Mouse (Mus musculus) liver, postnatal 0 days (tissue): ENCODE data around the gene Sqstm1. TPM values are rescaled to one million over a fixed set of nuclear protein-coding genes. Genes with fewer than 3 reads are reported as not detected.

Source experiments
- ATAC-seq: fragments of 200-750 bp; cut with Nextera tagmentation; 2 replicates; pipeline ENCODE4 v1.8.0; 2017; ENCODE audit warnings: mild to moderate bottlenecking, moderate library complexity
- DNase-seq: peaks from one replicate; pipeline ENCODE4 v3.0.0-alpha.2; 2016
- H3K27ac ChIP-seq: fragments of 300-500 bp; sonication (generic); 2 replicates; pipeline ENCODE4 v1.5.1; 2014; ENCODE audit warnings: antibody characterized with exemption, moderate library complexity, mild to moderate bottlenecking, low read depth
- H3K27me3 ChIP-seq: fragments of 300-500 bp; sonication (generic); 2 replicates; pipeline ENCODE4 v1.6.1; 2014; ENCODE audit warnings: low read length, control low read depth, mixed read lengths; ENCODE audit not compliant: insufficient read depth
- H3K36me3 ChIP-seq: fragments of 300-500 bp; sonication (generic); replicated peaks from 2 replicates; pipeline ENCODE4 v1.6.1; 2014; ENCODE audit warnings: mild to moderate bottlenecking, control low read depth, low read length, moderate library complexity, mixed read lengths; ENCODE audit not compliant: insufficient read depth
- H3K4me1 ChIP-seq: fragments of 300-500 bp; sonication (generic); 2 replicates; pipeline ENCODE4 v1.6.1; 2014; ENCODE audit warnings: antibody characterized with exemption, mild to moderate bottlenecking, control low read depth; ENCODE audit not compliant: insufficient read depth
- H3K4me2 ChIP-seq: fragments of 300-500 bp; sonication (generic); 2 replicates; pipeline ENCODE4 v1.6.1; 2014; ENCODE audit warnings: low read depth, mild to moderate bottlenecking, low read length, moderate library complexity, mixed read lengths
- H3K4me3 ChIP-seq: fragments of 300-500 bp; sonication (generic); 2 replicates; pipeline ENCODE4 v1.5.1; 2014; ENCODE audit warnings: low read depth, low read length
- H3K9ac ChIP-seq: fragments of 300-500 bp; sonication (generic); replicated peaks from 2 replicates; pipeline ENCODE4 v1.6.1; 2014; ENCODE audit warnings: mild to moderate bottlenecking, moderate library complexity
- H3K9me3 ChIP-seq: fragments of 300-500 bp; sonication (generic); 2 replicates; pipeline ENCODE4 v1.6.1; 2016; ENCODE audit warnings: mild to moderate bottlenecking, control low read depth, low read length, mixed read lengths
- CTCF ChIP-seq: sonication (generic); IDR thresholded peaks from 2 replicates; pipeline ENCODE4 v1.5.1; 2016; ENCODE audit warnings: antibody characterized with exemption, low read depth
- EP300 ChIP-seq: IDR thresholded peaks from 2 replicates; pipeline ENCODE4 v1.6.1; 2016; ENCODE audit warnings: antibody characterized with exemption, low read depth, mild to moderate bottlenecking
- WGBS: fragments of 180-500 bp; shearing (Covaris S2); extraction: QIAGEN DNeasy Blood & Tissue Kit; methylation state at CpG from one replicate; pipeline ENCODE4 v1.1.7; 2014; ENCODE audit not compliant: insufficient replicate concordance; 5-methylcytosine and 5-hydroxymethylcytosine counted together
- polyA plus RNA-seq: library from polyadenylated mRNA; unstranded; fragments of >200 nt; fragmentation: Nextera tagmentation; extraction: Ambion mirVana; gene quantifications from 2 replicates; pipeline ENCODE4 v1.2.1, GENCODE M21; 2015

Sqstm1 gene
- polyA plus RNA-seq, 1 experiment from 2014 or later, result 154 TPM

DNA sequence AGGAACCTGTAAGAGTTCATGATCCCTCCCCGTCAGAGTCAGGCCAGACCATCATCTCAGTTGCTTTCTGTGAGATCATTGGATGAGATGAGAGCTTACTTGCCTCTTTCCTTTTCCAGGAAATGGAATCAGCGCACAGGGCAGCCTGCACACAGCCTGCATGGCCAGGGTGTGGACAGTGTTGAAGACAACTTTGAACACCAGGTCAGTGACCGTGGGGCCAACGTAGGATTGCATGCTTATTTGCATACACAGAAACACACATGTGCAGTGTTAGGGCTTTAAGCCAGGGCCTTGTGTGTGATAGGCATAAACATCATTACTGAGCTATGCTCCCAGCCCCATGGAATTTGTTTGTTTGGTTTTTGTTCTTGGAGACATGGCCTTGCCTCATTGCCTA, 13.1 kb downstream of the Sqstm1 start:
- peak overlapping the region; percentile 66 for H3K27ac ChIP-seq
- H3K27me3 ChIP-seq, result no peaks in the 10 kb centered on the region
- no peak overlapping the region for H3K9ac ChIP-seq
- no peak overlapping the region for H3K4me2 ChIP-seq
- peaks cover 21% of the 10 kb centered on the region; the same call in 1 of the 2 replicates for H3K4me1 ChIP-seq
- no peak overlapping the region for H3K4me3 ChIP-seq
- DNase-seq, result peak; percentile 73
- H3K9me3 ChIP-seq, result no peaks in the 10 kb centered on the region
- 66% methylated on average over 4 of the region's 4 CpGs for WGBS
- ATAC-seq, result peak; percentile 80
- no peak for TF ChIP-seq CTCF
- no peak for TF ChIP-seq EP300
- peaks cover 44% of the 10 kb centered on the region for H3K36me3 ChIP-seq

DNA sequence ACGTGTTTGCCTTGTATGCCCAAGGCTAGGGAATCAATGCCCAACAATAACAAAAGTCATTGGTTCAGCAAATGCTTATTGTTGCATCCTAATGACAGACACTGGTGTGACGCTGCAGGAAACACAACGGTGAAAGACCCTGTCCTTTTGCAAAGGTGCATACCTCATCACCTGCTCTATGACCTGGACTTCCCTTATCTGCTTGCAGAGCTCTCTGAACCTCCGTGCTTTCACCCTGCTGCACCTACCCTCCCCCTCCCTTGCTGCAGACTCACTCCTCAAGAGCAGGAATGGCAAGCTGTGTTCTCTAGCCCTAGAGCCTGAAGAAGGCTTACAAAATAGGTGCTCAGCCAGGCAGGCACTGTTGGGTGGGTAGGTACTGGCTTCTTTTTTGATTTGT, 15.8 kb downstream of the Sqstm1 start:
- 0 out of 2 replicates have a peak, but pooled peaks have one; percentile 9 for ATAC-seq
- no peak overlapping the region for H3K27ac ChIP-seq
- TF ChIP-seq CTCF, result no peak
- TF ChIP-seq EP300, result no peak
- H3K36me3 ChIP-seq, result peaks cover 17% of the 10 kb centered on the region
- H3K4me2 ChIP-seq, result no peak overlapping the region
- no peak overlapping the region for H3K9ac ChIP-seq
- H3K9me3 ChIP-seq, result no peaks in the 10 kb centered on the region
- H3K4me1 ChIP-seq, result peaks cover 14% of the 10 kb centered on the region; the same call in 1 of the 2 replicates
- WGBS, result 55% methylated on average over 4 of the region's 4 CpGs
- no peaks in the 10 kb centered on the region for H3K27me3 ChIP-seq
- no peak overlapping the region for H3K4me3 ChIP-seq
- DNase-seq, result no peak

DNA sequence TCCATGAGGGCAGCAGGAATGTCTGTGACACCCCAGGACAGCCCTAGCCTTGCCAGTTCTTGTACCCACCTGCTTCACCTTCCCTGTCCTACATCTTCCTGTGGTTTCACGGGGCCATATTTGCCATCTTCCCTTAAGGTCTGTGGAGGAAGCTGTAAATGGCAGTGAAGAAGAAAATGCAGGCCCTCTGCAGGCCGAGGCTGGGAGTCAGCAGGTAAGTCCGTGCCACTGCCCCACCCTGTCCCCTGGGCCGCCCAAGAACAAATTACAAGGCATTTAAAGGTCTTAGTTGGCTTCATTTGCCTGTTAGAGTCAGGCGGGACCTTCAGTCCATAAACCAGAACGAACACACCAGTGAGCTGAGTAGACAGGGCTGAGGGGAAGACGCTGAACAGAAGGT, 16.6 kb downstream of the Sqstm1 start:
- 0 out of 2 replicates have a peak, but pooled peaks have one; percentile 1 for TF ChIP-seq CTCF
- no peak for TF ChIP-seq EP300
- no peak for ATAC-seq
- Histone ChIP-seq H3K27me3 (no peaks in the 10 kb centered on the region), H3K36me3 (peaks cover 9% of the 10 kb centered on the region), H3K4me1 (peaks cover 16% of the 10 kb centered on the region; the same call in 1 of the 2 replicates), H3K9ac (no peak overlapping the region), H3K27ac (no peak overlapping the region), H3K4me2 (no peak overlapping the region), H3K4me3 (no peak overlapping the region), H3K9me3 (no peaks in the 10 kb centered on the region)
- DNase-seq, result no peak
- 76% methylated on average over 7 of the region's 7 CpGs for WGBS

DNA sequence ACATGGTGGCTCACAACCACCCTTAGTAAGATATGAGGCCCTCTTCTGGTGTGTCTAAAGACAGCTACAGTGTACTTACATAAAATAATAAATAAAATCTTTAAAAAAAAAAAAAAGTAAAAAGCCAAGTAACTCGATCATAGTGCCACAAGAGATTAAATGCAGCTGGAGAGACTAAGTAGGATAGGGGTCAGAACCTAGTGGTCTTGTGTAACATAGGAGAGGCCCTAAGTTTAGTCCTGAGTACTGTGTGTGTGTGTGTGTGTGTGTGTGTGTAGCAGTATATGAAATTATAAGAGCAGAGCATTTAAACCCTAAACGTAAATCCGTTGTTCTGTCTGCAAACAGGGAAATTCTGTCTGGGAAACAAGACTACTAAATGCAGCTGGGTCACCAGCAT, 18.3 kb downstream of the Sqstm1 start:
- H3K36me3 ChIP-seq, result no peaks in the 10 kb centered on the region
- H3K4me1 ChIP-seq, result peaks cover 15% of the 10 kb centered on the region
- DNase-seq (no peak), ATAC-seq (no peak)
- H3K27ac ChIP-seq, result no peak overlapping the region
- H3K4me3 ChIP-seq, result no peak overlapping the region
- no peak overlapping the region for H3K9ac ChIP-seq
- TF ChIP-seq EP300, result no peak
- no peak for TF ChIP-seq CTCF
- WGBS, result 76% methylated on average over 3 of the region's 3 CpGs
- H3K27me3 ChIP-seq, result no peaks in the 10 kb centered on the region
- H3K4me2 ChIP-seq, result no peak overlapping the region
- H3K9me3 ChIP-seq, result no peaks in the 10 kb centered on the region

DNA sequence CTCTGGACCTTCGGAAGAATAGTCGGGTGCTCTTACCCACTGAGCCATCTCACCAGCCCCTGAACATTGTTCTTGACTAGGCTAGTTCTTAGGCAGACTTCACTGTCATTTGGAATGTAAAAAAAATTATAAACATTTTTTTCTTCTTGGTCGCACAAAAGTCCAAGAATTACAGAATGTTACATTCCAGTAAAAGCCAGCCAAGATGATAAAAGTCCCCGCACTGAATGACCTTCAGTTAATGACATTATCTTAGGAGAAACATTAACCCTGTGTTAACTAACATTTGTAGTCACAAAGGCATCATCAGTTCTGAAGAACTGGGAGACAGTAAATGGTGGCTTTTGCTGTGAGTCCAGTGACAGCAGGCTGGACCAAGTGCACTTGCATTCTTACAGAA, 20.3 kb downstream of the Sqstm1 start:
- H3K27me3 ChIP-seq, result no peaks in the 10 kb centered on the region
- H3K27ac ChIP-seq, result no peak overlapping the region
- DNase-seq (no peak), ATAC-seq (no peak)
- H3K9me3 ChIP-seq, result no peaks in the 10 kb centered on the region
- H3K9ac ChIP-seq, result no peak overlapping the region
- no peaks in the 10 kb centered on the region for H3K36me3 ChIP-seq
- H3K4me2 ChIP-seq, result no peak overlapping the region
- H3K4me3 ChIP-seq, result no peak overlapping the region
- 74% methylated on average over 4 of the region's 4 CpGs for WGBS
- peaks cover 15% of the 10 kb centered on the region for H3K4me1 ChIP-seq
- TF ChIP-seq EP300, result no peak
- TF ChIP-seq CTCF, result no peak

DNA sequence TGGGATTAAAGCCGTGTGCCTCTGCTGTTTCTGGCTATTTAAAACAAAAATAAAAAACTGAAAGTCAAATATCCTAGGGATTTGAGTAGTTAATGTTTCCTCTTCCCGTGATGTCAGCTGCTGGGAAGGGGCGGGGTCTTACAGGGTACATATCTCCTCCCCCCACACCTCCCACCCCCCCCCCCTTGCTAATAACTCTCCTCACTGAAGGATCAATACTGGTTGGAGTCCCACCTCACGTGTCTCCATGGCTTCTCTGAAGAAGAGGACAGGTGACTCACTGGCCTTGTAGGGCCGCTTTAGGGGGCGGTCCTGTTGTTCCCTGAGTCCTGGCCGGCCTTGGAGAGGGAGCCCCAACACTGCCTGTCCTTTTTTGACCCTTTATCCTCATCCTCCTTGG, 21.9 kb downstream of the Sqstm1 start:
- H3K4me3 ChIP-seq, result no peak overlapping the region
- H3K9ac ChIP-seq, result no peak overlapping the region
- peak; percentile 58 for DNase-seq
- 59% methylated on average over 7 of the region's 7 CpGs for WGBS
- H3K36me3 ChIP-seq, result no peaks in the 10 kb centered on the region
- TF ChIP-seq CTCF, result no peak
- peak; percentile 67 for ATAC-seq
- H3K27ac ChIP-seq, result peak overlapping the region; percentile 61; the same call in 1 of the 2 replicates
- peak overlapping the region; percentile 45 for H3K4me2 ChIP-seq
- peaks cover 17% of the 10 kb centered on the region for H3K4me1 ChIP-seq
- no peaks in the 10 kb centered on the region for H3K9me3 ChIP-seq
- no peaks in the 10 kb centered on the region for H3K27me3 ChIP-seq

DNA sequence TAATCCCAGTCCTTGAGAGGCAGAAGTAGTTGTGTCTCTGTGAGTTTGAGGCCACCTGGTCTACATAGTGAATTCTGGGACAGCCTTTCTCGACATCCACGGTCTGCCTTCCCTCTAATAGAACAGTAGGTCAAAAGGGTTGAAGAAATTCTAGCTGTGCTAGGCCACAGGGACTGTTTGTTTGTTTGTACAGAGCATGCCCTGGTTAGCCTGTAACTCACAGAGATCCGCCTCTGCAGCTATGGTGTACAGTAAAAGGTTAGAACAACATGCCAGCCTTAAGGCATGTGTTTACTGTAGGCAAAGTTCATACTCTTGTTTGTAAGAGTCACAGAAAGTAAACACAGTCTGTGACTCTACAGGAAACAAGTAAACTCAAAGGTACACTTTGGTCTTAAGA, 25.8 kb downstream of the Sqstm1 start:
- Histone ChIP-seq H3K9ac (no peak overlapping the region), H3K4me2 (no peak overlapping the region), H3K36me3 (no peaks in the 10 kb centered on the region), H3K9me3 (no peaks in the 10 kb centered on the region), H3K27me3 (no peaks in the 10 kb centered on the region), H3K27ac (peak overlapping the region; percentile 59), H3K4me3 (no peak overlapping the region), H3K4me1 (peaks cover 27% of the 10 kb centered on the region)
- ATAC-seq (peak; percentile 74), DNase-seq (no peak)
- no peak for TF ChIP-seq CTCF
- no peak for TF ChIP-seq EP300
- 64% methylated on average over 3 of the region's 3 CpGs for WGBS
